Mouse (Mus musculus) heart, adult 2 months (tissue): Measurements from ENCODE around the gene Spata16.

Source experiments
- CTCF ChIP-seq: fragments of 200-600 bp; IDR thresholded peaks from 2 replicates; pipeline ENCODE4 v1.8.1; 2022; ENCODE audit warnings: antibody characterized with exemption, mild to moderate bottlenecking, moderate library complexity
- EP300 ChIP-seq: fragments of 200-500 bp; IDR thresholded peaks from 2 replicates; pipeline ENCODE4 v1.6.1; 2011; ENCODE audit warnings: low read depth, low read length, control low read depth; ENCODE audit not compliant: insufficient read depth
- POLR2A ChIP-seq: fragments of 200-500 bp; IDR thresholded peaks from 2 replicates; pipeline ENCODE4 v1.6.1; 2011; ENCODE audit warnings: mild to moderate bottlenecking, low read depth, low read length, control low read depth; ENCODE audit not compliant: insufficient read depth

GRCm38 (mm10) chr3:26639214-26639613 is 1.8 kb downstream of the Spata16 start:
- TF ChIP-seq CTCF (no peak), POLR2A (no peak), EP300 (no peak)
